Mouse (Mus musculus) spleen, postnatal 14 days (tissue): ENCODE measurements around the gene Cldn5.

ENCODE experiments used
- DNase-seq, 2 experiments: peaks; one replicate each; pipeline ENCODE4 v3.0.0; 2021 to 2022; ENCODE audit warnings: low spot score in 2 of 2

Cldn5 gene

GRCm38 (mm10) chr16:18785025-18785424, 8.4 kb downstream of the Cldn5 start:
- DNase-seq: no peak

- no peak for DNase-seq
Observed at GRCm38 (mm10) chr16:18785485-18785884, 8.8 kb downstream of the Cldn5 start.

DNA sequence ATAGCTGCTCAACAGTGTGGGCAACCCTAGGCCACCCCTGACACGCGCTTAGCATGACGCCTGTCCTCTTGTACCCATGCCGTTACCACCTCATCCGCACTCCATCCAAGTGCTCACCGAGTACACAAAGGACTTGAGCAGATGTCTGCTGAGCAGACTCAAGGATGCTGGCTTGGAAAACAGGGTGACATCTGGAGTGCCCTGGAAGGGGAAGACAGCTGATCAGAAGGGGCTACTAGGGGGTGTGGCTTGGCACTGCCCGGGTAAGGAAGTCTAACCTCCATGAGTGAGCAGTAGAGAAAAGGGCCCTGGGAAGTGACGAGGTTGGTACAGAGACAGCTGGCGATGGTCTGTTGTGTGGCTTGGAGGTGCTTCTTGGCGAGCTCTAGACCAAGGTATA, 10.0 kb downstream of the Cldn5 start:
- DNase-seq: no peak

- no peak for DNase-seq
Observed at GRCm38 (mm10) chr16:18788627-18789406, 12.2 kb downstream of the Cldn5 start.

DNA sequence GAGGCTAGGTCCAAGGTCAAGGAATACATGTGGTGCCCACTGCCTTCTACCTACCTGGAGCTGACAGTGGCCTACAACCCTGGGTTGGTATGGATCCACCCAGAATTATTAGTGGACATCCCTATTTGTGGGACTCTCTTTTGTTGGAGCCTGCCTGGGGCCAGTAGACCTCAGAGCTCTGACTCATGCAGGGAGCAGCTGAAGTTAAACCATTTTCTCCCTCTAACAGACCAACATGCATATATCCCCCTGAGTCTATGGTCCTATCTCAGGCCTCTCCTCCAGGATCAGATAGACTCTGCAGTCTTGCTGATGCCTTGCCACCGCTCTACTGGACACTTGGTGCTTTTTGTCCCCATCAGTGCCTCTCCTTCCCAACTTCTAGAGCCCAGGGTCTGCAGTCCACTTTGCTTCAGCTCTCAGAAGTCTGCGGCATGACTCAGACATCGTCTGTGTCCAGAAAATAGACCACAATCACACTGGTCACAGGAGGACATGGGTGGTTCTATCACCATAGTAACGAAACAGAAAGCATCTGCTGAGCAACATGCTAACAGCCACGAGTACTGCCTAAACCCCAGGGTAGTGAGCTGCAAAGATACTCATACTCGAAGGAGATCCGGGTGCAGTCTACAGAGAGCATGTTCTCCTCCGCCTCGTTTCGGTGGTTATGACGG, 18.7 kb downstream of the Cldn5 start:
- no peak for DNase-seq

- DNase-seq: no peak
Observed at GRCm38 (mm10) chr16:18796645-18797044, 20.0 kb downstream of the Cldn5 start.

DNA sequence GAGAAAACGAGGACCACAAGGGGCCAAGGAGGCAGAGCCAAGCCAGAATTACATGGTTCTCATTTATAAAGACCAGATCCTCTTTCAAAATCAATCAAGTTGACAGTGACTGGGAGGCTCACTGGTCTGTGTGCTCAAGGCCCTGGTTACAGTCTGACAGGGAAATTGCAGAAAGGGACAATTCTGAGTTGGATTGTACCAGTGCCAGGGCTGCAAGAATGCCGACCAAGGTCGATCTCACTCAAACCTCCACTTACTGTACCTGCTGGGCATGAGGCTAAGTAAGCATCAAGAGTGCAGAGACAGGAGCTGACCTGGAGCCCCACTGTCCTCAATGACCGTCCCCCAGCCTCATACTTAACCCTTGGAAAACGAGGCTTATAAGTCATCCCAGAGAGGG, 21.5 kb downstream of the Cldn5 start:
- DNase-seq: no peak

DNA sequence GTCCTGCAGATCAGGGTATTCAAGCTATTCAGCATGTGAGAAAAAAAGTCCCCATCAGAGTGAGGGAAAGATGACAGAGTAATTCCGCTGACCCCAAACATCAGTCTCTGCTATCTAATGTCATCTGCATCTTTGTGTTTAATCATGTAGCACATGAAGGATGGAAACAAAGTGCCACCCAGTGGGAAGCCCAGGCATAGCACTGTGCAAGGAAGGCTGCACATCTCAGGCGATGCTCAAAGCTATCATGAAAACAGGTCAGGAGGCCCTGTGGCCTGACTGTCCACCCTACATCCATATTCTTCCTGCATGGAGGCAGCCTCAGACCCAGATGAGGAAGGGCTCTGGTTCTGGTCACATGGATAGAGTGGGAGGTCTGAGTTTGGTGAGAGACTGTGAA, 22.2 kb downstream of the Cldn5 start:
- DNase-seq: no peak

- DNase-seq: no peak
Observed at GRCm38 (mm10) chr16:18805746-18806145, 29.1 kb downstream of the Cldn5 start.

DNA sequence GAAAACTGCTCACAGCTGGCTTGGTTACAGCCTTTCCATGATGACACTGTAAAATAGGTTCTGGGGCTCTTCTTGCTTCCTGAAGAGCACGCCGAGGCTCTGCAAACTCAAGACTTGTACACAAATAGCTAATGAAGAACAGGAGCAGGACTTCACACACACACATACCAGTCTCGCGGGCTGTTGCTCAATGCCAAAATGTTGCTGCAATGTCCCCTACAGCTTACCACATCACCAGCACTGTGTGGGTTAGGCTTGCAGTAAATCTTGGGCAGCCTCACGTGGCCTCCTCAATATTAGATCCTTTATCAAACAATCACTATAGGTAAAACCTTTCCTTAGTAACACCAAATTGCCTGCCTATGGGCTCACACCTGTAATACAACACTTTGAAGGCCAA, 32.4 kb downstream of the Cldn5 start:
- no peak for DNase-seq

- no peak for DNase-seq
Observed at GRCm38 (mm10) chr16:18811032-18811431, 34.4 kb downstream of the Cldn5 start.

DNA sequence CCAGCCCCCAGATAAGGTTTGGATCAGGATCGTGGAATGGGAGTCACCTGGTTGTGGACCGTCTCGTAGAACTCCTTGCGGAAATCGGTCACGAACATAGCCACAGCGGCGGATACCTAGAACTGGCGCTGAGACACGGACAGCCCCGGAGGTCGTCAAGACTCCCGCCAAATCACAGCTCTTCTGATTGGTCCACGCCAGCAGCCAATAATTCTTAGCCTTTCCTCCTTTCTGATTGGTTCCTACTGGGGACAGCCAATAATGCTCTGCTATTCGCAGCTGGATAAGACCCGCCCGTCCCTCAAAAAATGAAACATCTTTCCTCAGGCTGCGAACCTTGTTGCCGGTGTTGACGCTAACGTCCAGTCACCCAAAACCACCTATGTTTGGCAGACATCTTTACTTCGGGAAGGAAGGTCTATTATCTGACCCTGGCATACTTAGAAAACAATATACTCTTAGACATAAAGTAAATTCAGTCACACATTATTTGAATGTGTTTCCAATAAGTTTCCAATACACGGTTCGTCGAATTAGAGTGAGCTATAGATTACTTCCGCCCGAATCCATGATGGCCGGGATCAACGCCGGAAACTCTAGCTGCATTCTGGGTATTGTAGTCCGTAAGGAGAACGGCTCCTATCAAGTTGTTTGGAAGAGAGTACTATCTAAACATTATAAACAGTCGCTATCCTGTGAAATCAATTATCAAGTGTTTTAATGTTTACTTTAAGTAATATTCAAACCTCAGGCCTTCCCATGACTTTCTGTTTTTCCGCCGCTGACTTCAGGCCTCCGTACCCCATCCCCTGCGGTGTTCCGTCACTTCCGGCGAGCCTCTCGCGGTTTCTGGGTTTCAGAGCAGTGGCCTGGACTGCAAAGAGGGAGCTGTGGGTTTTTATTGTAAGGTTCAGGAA, 35.1 kb downstream of the Cldn5 start, which contains the start of the genes Ufd1 and Cdc45:
TSS of gene Ufd1 (plus strand) at position 312 of the 917 bp plus-strand sequence.
TSS of gene Cdc45 (minus strand) at position 520 of the 917 bp plus-strand sequence.
- DNase-seq: peak; percentile 68 to 82

DNA sequence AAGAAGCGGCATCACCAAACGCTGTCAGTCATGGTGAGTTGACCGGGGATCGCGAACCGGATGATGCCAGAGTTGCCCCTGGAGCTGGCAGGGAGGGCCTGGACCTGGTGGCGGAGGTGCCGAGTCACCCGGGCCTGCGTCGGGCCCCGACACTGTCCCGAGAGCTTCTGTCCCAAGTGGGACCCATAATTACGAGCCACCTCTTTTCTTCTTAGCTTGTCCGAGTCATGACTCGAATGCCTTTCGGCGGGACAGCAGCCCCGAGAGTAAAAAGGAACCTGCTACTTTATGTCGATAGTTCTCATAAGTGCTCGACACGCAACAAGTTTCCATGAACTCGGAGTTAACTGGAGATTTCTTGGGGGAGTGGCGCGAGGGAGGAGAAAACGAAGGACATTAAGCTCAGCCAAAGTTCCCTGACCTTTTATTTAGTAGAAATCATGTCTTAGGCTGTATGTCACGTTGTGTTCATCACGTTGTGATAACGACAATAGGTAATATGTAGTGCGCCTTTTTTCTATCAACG, 35.8 kb downstream of the Cldn5 start:
- DNase-seq: no peak

DNA sequence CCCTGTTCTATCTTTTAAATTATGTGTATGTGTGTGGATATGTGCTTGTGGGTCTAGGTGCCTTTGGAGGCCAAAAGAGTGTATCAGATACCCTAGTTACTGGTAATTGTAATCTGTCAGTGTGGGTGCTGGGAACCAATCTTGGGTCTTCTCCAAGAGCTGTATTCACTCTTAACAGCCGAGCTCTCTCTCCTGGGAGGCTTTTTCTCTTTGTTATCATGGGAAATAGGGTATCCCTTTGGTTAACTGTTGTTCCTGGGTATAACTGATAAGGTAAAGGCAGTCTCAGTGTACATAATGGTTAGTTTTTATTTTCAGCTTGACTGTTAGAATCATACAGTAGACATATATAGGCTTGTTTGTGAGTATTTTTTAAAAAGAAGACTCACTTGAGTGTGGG, 45.7 kb downstream of the Cldn5 start:
- no peak for DNase-seq

DNA sequence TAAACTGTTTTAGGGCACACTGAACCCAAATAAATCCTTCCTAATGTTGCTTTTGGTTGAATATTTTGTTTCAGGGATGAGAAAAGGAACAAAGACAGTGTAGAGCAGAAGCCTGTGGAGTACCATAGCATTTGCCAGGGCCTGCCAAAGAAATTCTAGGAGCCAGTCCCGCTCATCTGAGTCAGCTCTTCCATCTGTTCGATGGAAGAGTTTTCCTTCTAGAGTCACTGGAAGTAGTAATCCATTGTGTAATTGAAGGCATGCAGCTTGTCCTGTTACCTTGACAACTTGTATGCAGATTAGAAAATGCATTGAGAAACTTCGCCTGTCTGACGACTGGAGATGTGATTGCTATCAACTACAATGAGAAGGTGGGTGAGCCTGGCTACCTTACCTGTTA, 46.3 kb downstream of the Cldn5 start:
- no peak for DNase-seq
